Mouse (Mus musculus) embryo, embryonic 9.5 days (tissue): ENCODE measurements around the gene Tmem143.
"Not testable (repeated sequence)": the region's sequence is repeated elsewhere in the genome, so short reads cannot be mapped to it uniquely, and the experiment has no call there.

Experiments
- DNase-seq: peaks from one replicate; pipeline ENCODE4 v3.0.0-alpha.2; 2017; ENCODE audit errors: extremely low spot score

The Tmem143 gene

GRCm38 (mm10) chr7:45896517-45897257 is at the start of gene Tmem143, which contains the start of gene Syngr4:
Gene Tmem143 (plus strand): TSS chr7:45896941.
Gene Syngr4 (minus strand): TSS chr7:45896714.
- peak; percentile 97 for DNase-seq

GRCm38 (mm10) chr7:45848447-45849027 is 48.2 kb upstream of the Tmem143 start:
- DNase-seq: no peak

- no peak for DNase-seq
Observed at GRCm38 (mm10) chr7:45850661-45851060, 46.1 kb upstream of the Tmem143 start.

GRCm38 (mm10) chr7:45853089-45853488 is 43.7 kb upstream of the Tmem143 start:
- no peak for DNase-seq

GRCm38 (mm10) chr7:45856950-45857901 is 39.5 kb upstream of the Tmem143 start:
- DNase-seq: no peak

- DNase-seq: no peak
Observed at GRCm38 (mm10) chr7:45859008-45859407, 37.7 kb upstream of the Tmem143 start.

- no peak for DNase-seq
Observed at GRCm38 (mm10) chr7:45862804-45863203, 33.9 kb upstream of the Tmem143 start.

- DNase-seq: no peak
Observed at GRCm38 (mm10) chr7:45864435-45864834, 32.3 kb upstream of the Tmem143 start.

GRCm38 (mm10) chr7:45865925-45866910 is 30.5 kb upstream of the Tmem143 start:
- DNase-seq: peak; percentile 93

- no peak for DNase-seq
Observed at GRCm38 (mm10) chr7:45867871-45868270, 28.9 kb upstream of the Tmem143 start.

GRCm38 (mm10) chr7:45869107-45869670 is 27.6 kb upstream of the Tmem143 start:
- DNase-seq: no peak

GRCm38 (mm10) chr7:45869787-45870186 is 27.0 kb upstream of the Tmem143 start:
- no peak for DNase-seq

GRCm38 (mm10) chr7:45870282-45871058 is 26.3 kb upstream of the Tmem143 start:
- no peak for DNase-seq

GRCm38 (mm10) chr7:45872624-45873023 is 24.1 kb upstream of the Tmem143 start, which contains the start of gene Kdelr1:
Gene Kdelr1 (plus strand): TSS chr7:45872772.
- peak; percentile 91 for DNase-seq

GRCm38 (mm10) chr7:45873061-45873947 is 23.4 kb upstream of the Tmem143 start:
- DNase-seq: peak; percentile 52

GRCm38 (mm10) chr7:45876895-45877294 is 19.8 kb upstream of the Tmem143 start:
- no peak for DNase-seq

GRCm38 (mm10) chr7:45878278-45878677 is 18.5 kb upstream of the Tmem143 start, which contains the start of gene Grin2d:
Gene Grin2d (minus strand): TSS chr7:45878378.
- DNase-seq: not testable (repeated sequence)

- DNase-seq: no peak
Observed at GRCm38 (mm10) chr7:45880531-45880930, 16.2 kb upstream of the Tmem143 start.

- DNase-seq: no peak
Observed at GRCm38 (mm10) chr7:45881011-45881410, 15.7 kb upstream of the Tmem143 start.
